Mouse (Mus musculus) small intestine, adult 2 months (tissue): ENCODE measurements at regions not wholly inside any gene's neighbourhood (a gene's known extent, or its start where the extent isn't known, plus 50 kb on each side); places are given as distances from the start of the nearest gene placed in this dataset.

Experiments
- CTCF ChIP-seq: fragments of 200-500 bp; IDR thresholded peaks from 2 replicates; pipeline ENCODE4 v1.5.1; 2012; ENCODE audit warnings: low read depth, mild to moderate bottlenecking, control low read depth, inconsistent platforms, low read length, moderate library complexity, mixed read lengths; ENCODE audit not compliant: insufficient replicate concordance, insufficient read length; ENCODE audit errors: extremely low read depth
- POLR2A ChIP-seq: fragments of 200-500 bp; IDR thresholded peaks from 2 replicates; pipeline ENCODE4 v1.6.1; 2012; ENCODE audit warnings: low read depth, mild to moderate bottlenecking, control low read depth, inconsistent platforms, low read length, moderate library complexity

- TF ChIP-seq CTCF (no peak), POLR2A (no peak)
These were observed 1971.2 kb upstream of the Lrrc6 start for GRCm38 (mm10) chr15:68471928-68472327.
